Mouse (Mus musculus): ENCODE data around the gene Gm4450. TPM values are rescaled to one million over a fixed set of nuclear protein-coding genes. Genes with fewer than 3 reads are reported as not detected.

Gene Gm4450
- polyA plus RNA-seq, 1 experiment from 2014 or later: 0.20 TPM

DNA sequence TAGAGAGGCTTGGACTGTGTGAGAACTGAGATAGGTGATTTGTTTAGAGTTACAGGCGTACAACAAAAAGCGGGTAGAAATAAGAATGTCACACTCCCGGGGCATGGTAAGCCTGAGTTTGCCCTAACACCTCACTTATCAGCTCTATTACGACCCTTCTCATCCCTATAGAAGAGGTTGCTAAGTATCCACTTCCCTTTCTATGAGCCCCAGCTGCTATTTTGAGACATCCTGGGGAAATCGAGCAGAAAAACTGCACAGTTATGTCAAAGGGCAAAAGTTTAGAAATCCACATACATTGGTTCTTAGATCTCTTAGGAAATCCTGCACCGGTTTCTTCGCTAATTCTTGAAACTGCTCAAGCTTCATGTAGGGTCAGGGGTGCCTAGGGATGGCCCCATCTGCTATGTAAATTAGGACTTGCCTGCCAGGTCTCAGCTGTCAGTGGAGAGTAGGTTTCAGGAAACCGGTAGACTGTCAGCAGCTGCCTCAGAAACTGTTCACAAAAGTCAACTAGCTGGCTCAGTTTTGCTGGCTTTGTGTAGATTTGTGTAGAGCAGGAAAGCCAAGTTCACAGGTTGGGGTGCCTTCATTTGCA is 27.9 kb downstream of the Gm4450 start:
- Histone ChIP-seq H3K36me3 (peaks cover 10% of the 10 kb centered on the region), H3K9me3 (no peaks in the 10 kb centered on the region), H3K4me3 (peak overlapping the region; percentile 75), H3K4me1 (peaks cover 29% of the 10 kb centered on the region), H3K27ac (no peak overlapping the region), H3K27me3 (ENCODE audit: insufficient read depth, poor library complexity, severe bottlenecking) (peaks cover 36% of the 10 kb centered on the region)
- 16% methylated on average over 8 of the region's 8 CpGs for WGBS
- no peak for DNase-seq (ENCODE audit: low spot score)

DNA sequence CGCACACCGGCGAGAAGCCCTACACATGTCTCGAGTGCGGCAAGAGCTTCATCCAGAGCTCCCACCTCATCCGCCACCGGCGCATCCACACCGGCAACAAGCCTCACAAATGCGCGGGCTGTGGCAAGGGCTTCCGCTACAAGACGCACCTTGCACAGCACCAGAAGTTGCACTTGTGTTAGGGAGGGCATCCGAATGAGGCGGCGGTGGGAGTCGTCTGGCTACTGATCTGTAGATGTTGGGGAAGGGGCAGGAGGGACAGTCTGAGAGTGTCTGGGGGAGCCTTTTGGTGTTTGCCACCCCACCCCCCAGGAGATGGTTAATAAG is 28.5 kb downstream of the Gm4450 start:
- H3K27me3 ChIP-seq (ENCODE audit: insufficient read depth, poor library complexity, severe bottlenecking): peaks cover 36% of the 10 kb centered on the region
- 5% methylated on average over 17 of the region's 17 CpGs for WGBS
- DNase-seq (ENCODE audit: low spot score): no peak
- no peaks in the 10 kb centered on the region for H3K9me3 ChIP-seq
- H3K36me3 ChIP-seq: peaks cover 10% of the 10 kb centered on the region
- peak overlapping the region; percentile 81 for H3K27ac ChIP-seq
- peak overlapping the region; percentile 75 for H3K4me3 ChIP-seq
- peaks cover 29% of the 10 kb centered on the region for H3K4me1 ChIP-seq

GRCm38 (mm10) chr3:98427600-98428448 is 29.1 kb downstream of the Gm4450 start:
- H3K36me3 ChIP-seq: peaks cover 10% of the 10 kb centered on the region
- peak overlapping the region; percentile 75 for H3K4me3 ChIP-seq
- H3K27ac ChIP-seq: peak overlapping the region; percentile 81
- H3K27me3 ChIP-seq (ENCODE audit: insufficient read depth, poor library complexity, severe bottlenecking): peaks cover 36% of the 10 kb centered on the region
- no peaks in the 10 kb centered on the region for H3K9me3 ChIP-seq
- DNase-seq (ENCODE audit: low spot score): peak; percentile 89
- WGBS: under 1% methylated on average over 104 of the region's 110 CpGs
- peaks cover 29% of the 10 kb centered on the region for H3K4me1 ChIP-seq

- no peak for DNase-seq (ENCODE audit: low spot score)
- 1% methylated on average over 23 of the region's 23 CpGs for WGBS
- Histone ChIP-seq H3K4me3 (peak overlapping the region; percentile 75), H3K27ac (peak overlapping the region; percentile 81; the same call in 1 of the 2 replicates), H3K27me3 (ENCODE audit: insufficient read depth, poor library complexity, severe bottlenecking) (peaks cover 36% of the 10 kb centered on the region), H3K4me1 (peaks cover 29% of the 10 kb centered on the region), H3K36me3 (peaks cover 10% of the 10 kb centered on the region), H3K9me3 (no peaks in the 10 kb centered on the region)
Measured at GRCm38 (mm10) chr3:98427260-98427599, 29.7 kb downstream of the Gm4450 start.

DNA sequence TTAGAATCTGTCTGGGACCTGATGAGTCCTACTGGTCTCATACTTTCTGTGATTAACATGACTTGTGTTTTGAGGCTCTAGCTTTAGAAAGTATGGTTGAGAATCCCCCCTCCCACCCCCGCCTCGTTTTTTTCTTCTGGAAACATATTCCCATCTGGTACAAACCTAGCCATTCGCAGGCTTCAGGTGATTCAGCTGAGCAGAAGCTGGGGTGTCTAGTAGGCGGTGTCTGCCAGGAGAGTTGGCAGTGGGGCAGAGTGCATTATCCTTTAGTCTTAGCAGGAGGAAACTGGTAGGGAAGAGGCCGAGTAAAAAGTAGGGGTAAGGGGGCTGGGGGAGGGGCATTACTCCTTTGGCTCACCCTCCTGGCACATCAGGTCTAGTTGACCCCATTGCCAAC is 30.2 kb downstream of the Gm4450 start:
- Histone ChIP-seq H3K4me3 (peak overlapping the region; percentile 75), H3K27ac (0 out of 2 replicates have a peak overlapping the region, but pooled peaks have one; percentile 81), H3K9me3 (no peaks in the 10 kb centered on the region), H3K36me3 (peaks cover 10% of the 10 kb centered on the region), H3K4me1 (peaks cover 29% of the 10 kb centered on the region), H3K27me3 (ENCODE audit: insufficient read depth, poor library complexity, severe bottlenecking) (peaks cover 36% of the 10 kb centered on the region)
- WGBS: 45% methylated on average over 5 of the region's 5 CpGs
- no peak for DNase-seq (ENCODE audit: low spot score)

- Histone ChIP-seq H3K36me3 (peaks cover 10% of the 10 kb centered on the region), H3K9me3 (no peaks in the 10 kb centered on the region), H3K4me1 (peaks cover 32% of the 10 kb centered on the region), H3K27ac (no peak overlapping the region), H3K27me3 (ENCODE audit: insufficient read depth, poor library complexity, severe bottlenecking) (peaks cover 16% of the 10 kb centered on the region), H3K4me3 (no peak overlapping the region)
- WGBS: 80% methylated on average over 4 of the region's 4 CpGs
- no peak for DNase-seq (ENCODE audit: low spot score)
Measured at GRCm38 (mm10) chr3:98422926-98423325, 34.0 kb downstream of the Gm4450 start.

DNA sequence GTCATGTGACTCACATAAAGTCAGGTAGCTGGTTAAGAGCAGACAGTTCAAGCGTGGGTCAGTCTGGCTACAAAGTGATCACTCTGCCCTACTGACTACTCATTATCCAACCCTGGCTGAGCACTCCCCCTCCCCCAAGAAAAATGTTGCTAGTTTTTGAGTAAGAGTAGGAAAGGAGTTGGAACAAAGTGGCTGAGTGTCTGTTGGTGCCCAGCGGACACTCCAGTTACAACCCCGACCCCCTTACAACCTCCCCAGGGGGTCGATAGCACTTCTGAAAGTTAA is 37.2 kb downstream of the Gm4450 start:
- DNase-seq (ENCODE audit: low spot score): no peak
- Histone ChIP-seq H3K4me3 (no peak overlapping the region), H3K27ac (no peak overlapping the region), H3K4me1 (peaks cover 51% of the 10 kb centered on the region), H3K27me3 (ENCODE audit: insufficient read depth, poor library complexity, severe bottlenecking) (no peaks in the 10 kb centered on the region), H3K36me3 (no peaks in the 10 kb centered on the region), H3K9me3 (no peaks in the 10 kb centered on the region)
- 39% methylated on average over 4 of the region's 4 CpGs for WGBS

DNA sequence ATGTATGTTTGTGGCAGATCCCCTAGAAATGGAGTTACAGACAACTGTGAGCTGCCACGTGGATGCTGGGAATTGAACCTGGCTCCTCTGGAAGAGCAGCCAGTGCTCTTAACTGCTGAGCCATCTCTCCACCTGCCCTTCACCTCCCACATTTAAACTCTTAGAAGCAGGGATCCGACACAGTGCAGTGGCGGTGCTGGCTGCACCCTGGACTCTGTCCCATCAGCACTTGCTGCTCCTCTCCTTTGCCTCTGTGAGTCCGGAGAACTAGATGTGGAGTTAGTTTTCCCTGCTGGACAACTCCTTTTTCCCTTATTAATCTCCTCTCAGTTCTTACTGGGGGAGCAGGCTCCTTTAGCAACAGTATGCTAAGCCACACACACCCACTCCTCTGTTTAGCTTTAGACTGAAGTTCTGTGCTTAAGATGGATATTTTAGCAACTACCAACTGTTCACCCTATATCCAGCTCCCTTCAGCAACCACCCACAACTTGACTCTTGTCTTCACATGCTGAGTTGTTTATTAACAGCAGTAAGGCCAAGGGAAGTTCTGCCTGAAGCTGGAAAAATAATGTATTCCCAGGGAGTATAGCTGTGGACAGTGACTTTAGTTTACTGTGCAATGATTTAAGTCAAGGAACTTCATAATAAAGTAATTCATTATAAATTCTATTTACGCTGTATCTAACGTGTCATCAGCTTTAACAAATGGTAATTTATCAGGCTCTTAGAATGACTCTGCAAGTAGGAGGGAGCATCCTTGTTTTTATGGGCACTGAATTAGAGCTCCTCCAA is 37.7 kb downstream of the Gm4450 start:
- no peaks in the 10 kb centered on the region for H3K9me3 ChIP-seq
- peaks cover 56% of the 10 kb centered on the region for H3K4me1 ChIP-seq
- no peaks in the 10 kb centered on the region for H3K36me3 ChIP-seq
- no peak for DNase-seq (ENCODE audit: low spot score)
- 59% methylated on average over 6 of the region's 6 CpGs for WGBS
- H3K27me3 ChIP-seq (ENCODE audit: insufficient read depth, poor library complexity, severe bottlenecking): no peaks in the 10 kb centered on the region
- H3K27ac ChIP-seq: no peak overlapping the region
- H3K4me3 ChIP-seq: no peak overlapping the region

- Histone ChIP-seq H3K27me3 (ENCODE audit: insufficient read depth, poor library complexity, severe bottlenecking) (no peaks in the 10 kb centered on the region), H3K27ac (peak overlapping the region; percentile 85), H3K4me1 (peaks cover 75% of the 10 kb centered on the region), H3K4me3 (no peak overlapping the region), H3K36me3 (no peaks in the 10 kb centered on the region), H3K9me3 (no peaks in the 10 kb centered on the region)
- DNase-seq (ENCODE audit: low spot score): no peak
- 53% methylated on average over 4 of the region's 4 CpGs for WGBS
Measured at GRCm38 (mm10) chr3:98417328-98417727, 39.6 kb downstream of the Gm4450 start.

GRCm38 (mm10) chr3:98416426-98417250 is 40.3 kb downstream of the Gm4450 start:
- 62% methylated on average over 5 of the region's 5 CpGs for WGBS
- peak overlapping the region; percentile 85 for H3K27ac ChIP-seq
- DNase-seq (ENCODE audit: low spot score): no peak
- H3K9me3 ChIP-seq: no peaks in the 10 kb centered on the region
- H3K4me3 ChIP-seq: no peak overlapping the region
- H3K4me1 ChIP-seq: peaks cover 75% of the 10 kb centered on the region
- no peaks in the 10 kb centered on the region for H3K36me3 ChIP-seq
- no peaks in the 10 kb centered on the region for H3K27me3 ChIP-seq (ENCODE audit: insufficient read depth, poor library complexity, severe bottlenecking)

DNA sequence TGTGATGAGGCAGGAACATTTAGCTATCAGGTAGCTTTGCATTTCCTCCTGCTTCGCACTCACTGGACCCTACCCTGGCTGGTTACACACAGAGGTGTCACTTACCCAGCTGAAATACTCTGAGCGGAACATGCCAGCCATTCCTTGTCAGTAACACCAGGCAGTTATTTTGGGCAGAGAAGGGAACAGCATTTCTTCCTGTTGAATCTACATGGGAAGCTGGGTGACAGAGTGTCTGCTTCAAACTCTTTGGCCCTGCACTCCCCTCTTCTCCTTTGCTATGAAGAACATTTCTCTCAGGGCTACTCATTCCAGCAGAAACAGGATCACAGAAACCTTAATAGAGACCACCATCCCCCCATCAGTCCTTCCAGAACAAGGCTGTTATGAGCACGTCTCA is 42.6 kb downstream of the Gm4450 start:
- Histone ChIP-seq H3K9me3 (no peaks in the 10 kb centered on the region), H3K27ac (peak overlapping the region; percentile 85), H3K36me3 (no peaks in the 10 kb centered on the region), H3K4me1 (peaks cover 67% of the 10 kb centered on the region), H3K4me3 (0 out of 2 replicates have a peak overlapping the region, but pooled peaks have one; percentile 1), H3K27me3 (ENCODE audit: insufficient read depth, poor library complexity, severe bottlenecking) (no peaks in the 10 kb centered on the region)
- WGBS: 46% methylated on average over 3 of the region's 3 CpGs
- no peak for DNase-seq (ENCODE audit: low spot score)

- H3K27me3 ChIP-seq (ENCODE audit: insufficient read depth, poor library complexity, severe bottlenecking): no peaks in the 10 kb centered on the region
- H3K4me3 ChIP-seq: no peak overlapping the region
- peaks cover 62% of the 10 kb centered on the region for H3K4me1 ChIP-seq
- no peak for DNase-seq (ENCODE audit: low spot score)
- no peaks in the 10 kb centered on the region for H3K36me3 ChIP-seq
- peak overlapping the region; percentile 85; the same call in 1 of the 2 replicates for H3K27ac ChIP-seq
- 84% methylated on average over 2 of the region's 2 CpGs for WGBS
- H3K9me3 ChIP-seq: no peaks in the 10 kb centered on the region
Measured at GRCm38 (mm10) chr3:98413733-98414132, 43.2 kb downstream of the Gm4450 start.

Data from heart, embryonic 10.5 days (tissue).